Mouse (Mus musculus): ENCODE measurements around the gene Tom1.

Tom1 gene

GRCm38 (mm10) chr8:75033511-75034243 lies at the start of gene Tom1:
Gene Tom1 (plus strand): TSS chr8:75033705.
- DNase-seq (ENCODE audit: low read depth, low spot score) = peak; percentile 99

- DNase-seq (ENCODE audit: low read depth, low spot score) = peak; percentile 65
Observed at GRCm38 (mm10) chr8:74987436-74987835, 46.1 kb upstream of the Tom1 start.

- no peak for DNase-seq (ENCODE audit: low read depth, low spot score)
Observed at GRCm38 (mm10) chr8:74990021-74990420, 43.5 kb upstream of the Tom1 start.

- no peak for DNase-seq (ENCODE audit: low read depth, low spot score)
Observed at GRCm38 (mm10) chr8:74993081-74993474, 40.4 kb upstream of the Tom1 start, which contains the start of gene Hmgxb4. Gene Hmgxb4 (plus strand): TSS chr8:74993356.

- DNase-seq (ENCODE audit: low read depth, low spot score) = peak; percentile 89
Observed at GRCm38 (mm10) chr8:74993475-74994451, 39.7 kb upstream of the Tom1 start.

GRCm38 (mm10) chr8:74994540-74994939 lies 39.0 kb upstream of the Tom1 start:
- DNase-seq (ENCODE audit: low read depth, low spot score) = peak; percentile 82

- no peak for DNase-seq (ENCODE audit: low read depth, low spot score)
Observed at GRCm38 (mm10) chr8:75000431-75000830, 33.1 kb upstream of the Tom1 start.

GRCm38 (mm10) chr8:75008826-75009225 lies 24.7 kb upstream of the Tom1 start:
- DNase-seq (ENCODE audit: low read depth, low spot score) = no peak

- peak; percentile 51 for DNase-seq (ENCODE audit: low read depth, low spot score)
Observed at GRCm38 (mm10) chr8:75013557-75013956, 19.9 kb upstream of the Tom1 start.

- peak; percentile 65 for DNase-seq (ENCODE audit: low read depth, low spot score)
Observed at GRCm38 (mm10) chr8:75013964-75014363, 19.5 kb upstream of the Tom1 start.

- peak; percentile 96 for DNase-seq (ENCODE audit: low read depth, low spot score)
Observed at GRCm38 (mm10) chr8:75015981-75016380, 17.5 kb upstream of the Tom1 start.

- no peak for DNase-seq (ENCODE audit: low read depth, low spot score)
Observed at GRCm38 (mm10) chr8:75016422-75016821, 17.1 kb upstream of the Tom1 start.

- DNase-seq (ENCODE audit: low read depth, low spot score) = peak; percentile 98
Observed at GRCm38 (mm10) chr8:75018274-75018972, 15.1 kb upstream of the Tom1 start.

GRCm38 (mm10) chr8:75023660-75024316 lies 9.7 kb upstream of the Tom1 start:
- DNase-seq (ENCODE audit: low read depth, low spot score) = peak; percentile 65

- peak; percentile 98 for DNase-seq (ENCODE audit: low read depth, low spot score)
Observed at GRCm38 (mm10) chr8:75025809-75026208, 7.7 kb upstream of the Tom1 start.

GRCm38 (mm10) chr8:75030453-75031024 lies 3.0 kb upstream of the Tom1 start:
- peak; percentile 56 for DNase-seq (ENCODE audit: low read depth, low spot score)

GRCm38 (mm10) chr8:75032961-75033360 lies 544 bp upstream of the Tom1 start:
- DNase-seq (ENCODE audit: low read depth, low spot score) = no peak

GRCm38 (mm10) chr8:75034285-75034684 lies 780 bp downstream of the Tom1 start:
- no peak for DNase-seq (ENCODE audit: low read depth, low spot score)

GRCm38 (mm10) chr8:75035640-75036039 lies 2.1 kb downstream of the Tom1 start:
- no peak for DNase-seq (ENCODE audit: low read depth, low spot score)

GRCm38 (mm10) chr8:75038497-75038896 lies 5.0 kb downstream of the Tom1 start:
- no peak for DNase-seq (ENCODE audit: low read depth, low spot score)

GRCm38 (mm10) chr8:75039754-75040153 lies 6.2 kb downstream of the Tom1 start:
- DNase-seq (ENCODE audit: low read depth, low spot score) = no peak
